Mouse (Mus musculus): ENCODE measurements around the gene Tjp3.

DNA sequence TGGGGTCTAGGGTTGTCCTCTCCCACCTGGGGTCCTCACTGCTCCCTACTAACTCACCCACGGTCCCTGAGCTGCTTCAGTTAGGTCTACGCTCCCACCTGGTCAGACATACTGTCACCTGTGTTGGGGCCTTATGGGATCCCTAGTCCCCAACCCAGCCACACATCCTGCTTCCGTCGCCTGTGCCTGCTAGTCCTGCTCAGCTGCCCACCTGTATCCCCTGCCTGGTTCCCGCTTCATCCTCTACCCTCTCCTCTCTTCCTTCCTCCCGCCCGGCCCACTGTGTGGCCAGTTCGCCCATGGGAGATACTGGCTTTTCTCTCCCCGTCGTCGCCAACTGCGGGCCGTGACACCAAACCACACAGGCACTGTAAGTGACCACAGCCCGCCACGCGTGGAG lies 24.2 kb upstream of the Tjp3 start:
- TF ChIP-seq POLR2A (IDR thresholded peaks at IDR 0.05; ENCODE audit: borderline replicate concordance, control insufficient read depth, low read depth, low read length) (no peak), CTCF (IDR thresholded peaks at IDR 0.05; ENCODE audit: control insufficient read depth, insufficient read depth, low read length) (no peak)

Data from bone marrow, adult 2 months (tissue).